Mouse (Mus musculus) heart, postnatal 0 days (tissue): ENCODE data around the gene 1110002E22Rik. TPM values are rescaled to one million over a fixed set of nuclear protein-coding genes. Genes with fewer than 3 reads are reported as not detected.

Experiments used
- ATAC-seq: fragments of 200-750 bp; cut with Nextera tagmentation; 2 replicates; pipeline ENCODE4 v1.8.0; 2017; ENCODE audit warnings: low read depth, moderate number of reproducible peaks, moderate library complexity; ENCODE audit not compliant: insufficient read depth
- DNase-seq: peaks from one replicate; pipeline ENCODE4 v3.0.0-alpha.2; 2016; ENCODE audit warnings: low spot score
- H3K27ac ChIP-seq: fragments of 300-500 bp; sonication (generic); 2 replicates; pipeline ENCODE4 v1.5.1; 2014; ENCODE audit warnings: low read depth, mild to moderate bottlenecking
- H3K27me3 ChIP-seq: fragments of 300-500 bp; sonication (generic); 2 replicates; pipeline ENCODE4 v1.6.1; 2014; ENCODE audit warnings: low read length, mixed read lengths; ENCODE audit not compliant: control insufficient read depth, insufficient read depth
- H3K36me3 ChIP-seq: fragments of 300-500 bp; sonication (generic); replicated peaks from 2 replicates; pipeline ENCODE4 v1.6.1; 2014; ENCODE audit warnings: low read length, mixed read lengths; ENCODE audit not compliant: control insufficient read depth, insufficient read depth
- H3K4me1 ChIP-seq: fragments of 300-500 bp; sonication (generic); 2 replicates; pipeline ENCODE4 v1.6.1; 2014; ENCODE audit warnings: antibody characterized with exemption; ENCODE audit not compliant: control insufficient read depth, insufficient read depth
- H3K4me2 ChIP-seq: fragments of 300-500 bp; sonication (generic); 2 replicates; pipeline ENCODE4 v1.6.1; 2014; ENCODE audit warnings: low read depth, mild to moderate bottlenecking, low read length, moderate library complexity
- H3K4me3 ChIP-seq: fragments of 300-500 bp; sonication (generic); 2 replicates; pipeline ENCODE4 v1.5.1; 2014; ENCODE audit warnings: low read depth, low read length
- H3K9ac ChIP-seq: fragments of 300-500 bp; sonication (generic); replicated peaks from 2 replicates; pipeline ENCODE4 v1.6.1; 2014; ENCODE audit warnings: low read depth, low read length, mixed read lengths
- H3K9me3 ChIP-seq: fragments of 300-500 bp; sonication (generic); replicated peaks from 2 replicates; pipeline ENCODE4 v1.6.1; 2016; ENCODE audit warnings: low read length; ENCODE audit not compliant: control insufficient read depth
- CTCF ChIP-seq: IDR thresholded peaks from 2 replicates; pipeline ENCODE4 v1.5.1; 2016; ENCODE audit warnings: antibody characterized with exemption, control low read depth, low read depth
- EP300 ChIP-seq: IDR thresholded peaks from 2 replicates; pipeline ENCODE4 v1.6.1; 2016; ENCODE audit warnings: antibody characterized with exemption, low read depth
- WGBS: fragments of 180-500 bp; shearing (Covaris S2); extraction: QIAGEN DNeasy Blood & Tissue Kit; methylation state at CpG from one replicate; pipeline ENCODE4 v1.1.7; 2014; 5-methylcytosine and 5-hydroxymethylcytosine counted together
- polyA plus RNA-seq: library from polyadenylated mRNA; unstranded; fragments of >200 nt; fragmentation: Nextera tagmentation; extraction: Ambion mirVana; gene quantifications from 2 replicates; pipeline ENCODE4 v1.2.1, GENCODE M21; 2015
- total RNA-seq: library from RNA; depleted of rRNA; stranded (reverse); fragments of >200 nt; gene quantifications from 2 replicates; pipeline ENCODE4 v1.2.3, GENCODE M21; 2014; ENCODE audit warnings: low replicate concordance

The 1110002E22Rik gene
- total and polyA plus RNA-seq, 2 experiments from 2014 or later = 13.3 to 32.5 TPM

DNA sequence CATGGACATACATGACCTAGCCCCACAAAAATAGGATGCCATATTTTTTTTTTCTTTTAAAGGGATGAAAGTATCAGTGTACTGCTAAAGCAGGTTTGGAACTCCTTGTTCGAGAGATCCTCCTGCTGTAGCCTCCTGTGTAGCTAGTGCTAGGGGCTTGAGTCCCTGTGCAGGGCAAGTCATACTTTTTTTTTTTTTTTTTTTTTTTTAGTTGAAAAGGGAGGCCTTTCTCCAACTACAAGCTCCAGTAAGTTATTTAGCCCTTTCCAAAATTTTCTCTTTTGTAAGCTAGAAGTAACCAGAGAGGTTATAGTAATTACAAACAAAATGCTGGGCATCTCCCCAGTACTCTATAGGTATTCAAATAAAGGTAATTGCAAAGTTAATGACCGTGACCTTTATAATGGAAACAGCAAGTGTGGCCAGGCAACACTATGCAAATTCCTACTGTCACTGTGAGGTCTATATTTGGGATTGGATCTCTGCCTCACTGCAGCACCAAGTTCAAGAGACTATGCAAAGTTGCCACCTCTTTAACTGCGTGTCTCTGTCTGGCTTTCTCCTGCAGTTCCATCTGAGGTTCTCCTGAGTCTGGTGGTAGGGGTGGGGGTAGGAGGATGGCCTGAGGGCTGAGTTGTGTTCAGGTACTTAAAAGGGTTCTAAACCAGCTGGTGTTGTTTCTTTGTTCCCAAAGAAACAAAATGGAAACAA, 23.1 kb upstream of the 1110002E22Rik start:
- no peaks in the 10 kb centered on the region for H3K36me3 ChIP-seq
- H3K27me3 ChIP-seq = no peaks in the 10 kb centered on the region
- WGBS = 55% methylated on average over 3 of the region's 3 CpGs
- no peak overlapping the region for H3K4me2 ChIP-seq
- 0 out of 2 replicates have a peak, but pooled peaks cover 4% of the 10 kb centered on the region for H3K4me1 ChIP-seq
- no peak overlapping the region for H3K4me3 ChIP-seq
- peak; percentile 81 for ATAC-seq
- H3K9ac ChIP-seq = no peak overlapping the region
- no peaks in the 10 kb centered on the region for H3K9me3 ChIP-seq
- no peak for TF ChIP-seq CTCF
- no peak for TF ChIP-seq EP300
- DNase-seq = peak; percentile 75
- H3K27ac ChIP-seq = peak overlapping the region; percentile 75

DNA sequence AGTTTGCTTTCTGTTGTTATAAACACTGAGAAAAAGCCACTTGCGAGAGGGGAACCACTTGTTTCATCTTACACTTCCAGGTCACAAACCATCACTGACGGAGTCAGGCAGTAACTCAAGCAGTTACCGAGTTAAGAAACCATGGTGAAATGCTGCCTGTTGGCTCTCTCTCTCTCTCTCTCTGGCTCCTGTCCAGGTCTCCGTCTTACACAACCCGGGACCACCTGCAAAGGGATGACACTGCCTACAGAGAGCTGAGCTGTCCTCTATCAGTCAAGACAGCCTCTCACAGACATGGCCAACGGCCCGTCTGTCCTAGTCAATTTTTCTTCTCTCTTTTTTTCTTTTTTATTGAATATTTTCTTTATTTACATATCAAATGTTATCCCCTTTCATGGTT, 21.5 kb upstream of the 1110002E22Rik start:
- H3K4me1 ChIP-seq = peaks cover 8% of the 10 kb centered on the region; the same call in 1 of the 2 replicates
- WGBS = 69% methylated on average over 7 of the region's 7 CpGs
- ATAC-seq (no peak), DNase-seq (no peak)
- no peaks in the 10 kb centered on the region for H3K27me3 ChIP-seq
- H3K9me3 ChIP-seq = no peaks in the 10 kb centered on the region
- TF ChIP-seq CTCF (no peak), EP300 (no peak)
- no peak overlapping the region for H3K4me2 ChIP-seq
- H3K27ac ChIP-seq = no peak overlapping the region
- no peak overlapping the region for H3K4me3 ChIP-seq
- H3K9ac ChIP-seq = no peak overlapping the region
- no peaks in the 10 kb centered on the region for H3K36me3 ChIP-seq

DNA sequence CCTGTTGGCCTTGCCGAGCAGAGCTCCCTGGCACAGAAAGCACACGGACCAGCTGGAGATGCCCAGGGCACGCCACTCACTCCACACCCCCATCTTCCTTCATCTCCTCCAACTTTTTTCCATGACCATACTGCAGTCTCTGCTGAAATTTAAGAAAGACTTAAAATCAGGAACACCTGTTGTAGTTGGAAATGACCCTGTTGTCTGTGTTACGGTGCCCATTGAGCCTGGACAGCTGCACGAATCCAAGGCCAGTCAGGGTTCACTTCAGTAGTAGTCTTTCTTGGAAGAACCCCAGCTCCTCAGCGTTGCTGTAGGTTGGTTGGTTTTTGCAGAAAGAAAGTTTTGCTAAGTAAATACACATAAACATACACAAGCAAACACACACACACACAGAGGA, 15.3 kb upstream of the 1110002E22Rik start:
- H3K4me3 ChIP-seq = no peak overlapping the region
- no peak overlapping the region for H3K4me2 ChIP-seq
- H3K36me3 ChIP-seq = no peaks in the 10 kb centered on the region
- DNase-seq (no peak), ATAC-seq (no peak)
- H3K27me3 ChIP-seq = no peaks in the 10 kb centered on the region
- 83% methylated on average over 6 of the region's 6 CpGs for WGBS
- no peak for TF ChIP-seq EP300
- H3K9me3 ChIP-seq = no peaks in the 10 kb centered on the region
- no peak overlapping the region for H3K27ac ChIP-seq
- no peak overlapping the region for H3K9ac ChIP-seq
- H3K4me1 ChIP-seq = peaks cover 8% of the 10 kb centered on the region; the same call in 1 of the 2 replicates

DNA sequence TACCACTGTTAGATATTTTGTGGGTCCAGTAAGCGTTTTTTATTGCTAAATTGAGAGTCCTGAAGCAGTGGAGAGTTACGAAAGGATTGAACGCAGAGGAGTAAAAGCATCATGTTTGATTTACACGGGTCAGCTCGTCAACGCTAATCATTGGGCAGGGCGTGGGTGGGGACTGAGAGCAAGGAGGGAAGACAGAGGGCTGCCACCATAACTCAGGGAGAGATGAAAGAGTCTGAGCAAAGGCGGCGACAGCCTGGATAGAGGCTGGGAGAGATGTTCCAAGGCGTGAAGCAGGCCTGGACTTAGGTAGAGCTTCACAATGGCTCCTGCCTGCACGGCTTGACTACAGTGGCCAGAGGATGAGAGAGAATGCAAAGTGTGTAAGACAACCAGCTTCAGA, 14.1 kb upstream of the 1110002E22Rik start:
- DNase-seq (no peak), ATAC-seq (no peak)
- no peaks in the 10 kb centered on the region for H3K9me3 ChIP-seq
- no peak overlapping the region for H3K9ac ChIP-seq
- H3K4me2 ChIP-seq = no peak overlapping the region
- no peaks in the 10 kb centered on the region for H3K27me3 ChIP-seq
- H3K4me1 ChIP-seq = peaks cover 14% of the 10 kb centered on the region
- H3K27ac ChIP-seq = no peak overlapping the region
- TF ChIP-seq CTCF = no peak
- no peak for TF ChIP-seq EP300
- H3K36me3 ChIP-seq = no peaks in the 10 kb centered on the region
- 58% methylated on average over 11 of the region's 11 CpGs for WGBS
- no peak overlapping the region for H3K4me3 ChIP-seq

DNA sequence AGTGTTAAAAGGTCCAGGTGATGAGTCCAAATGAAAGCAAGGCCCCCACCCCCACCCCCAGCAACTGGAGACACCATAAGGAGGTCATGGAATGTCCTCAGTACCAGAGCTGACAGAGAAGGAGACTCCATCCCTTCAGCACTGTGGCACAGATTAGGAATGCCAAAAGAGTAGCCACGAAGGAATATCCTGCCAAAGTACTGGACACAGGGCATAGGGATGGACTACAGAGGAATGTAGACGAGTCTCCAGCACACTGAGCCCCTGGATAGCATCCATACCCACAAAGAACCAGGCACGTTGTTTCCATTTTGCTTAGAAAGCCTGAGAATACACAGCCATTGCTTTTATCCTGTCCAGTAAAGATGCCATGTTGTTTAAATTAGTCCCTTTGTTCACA, 13.4 kb upstream of the 1110002E22Rik start:
- Histone ChIP-seq H3K27ac (no peak overlapping the region), H3K9me3 (no peaks in the 10 kb centered on the region), H3K36me3 (no peaks in the 10 kb centered on the region), H3K4me2 (no peak overlapping the region), H3K27me3 (no peaks in the 10 kb centered on the region), H3K9ac (no peak overlapping the region), H3K4me3 (no peak overlapping the region), H3K4me1 (peaks cover 14% of the 10 kb centered on the region)
- no peak for DNase-seq
- no peak for ATAC-seq
- WGBS = 72% methylated on average over 3 of the region's 3 CpGs
- no peak for TF ChIP-seq CTCF
- no peak for TF ChIP-seq EP300

DNA sequence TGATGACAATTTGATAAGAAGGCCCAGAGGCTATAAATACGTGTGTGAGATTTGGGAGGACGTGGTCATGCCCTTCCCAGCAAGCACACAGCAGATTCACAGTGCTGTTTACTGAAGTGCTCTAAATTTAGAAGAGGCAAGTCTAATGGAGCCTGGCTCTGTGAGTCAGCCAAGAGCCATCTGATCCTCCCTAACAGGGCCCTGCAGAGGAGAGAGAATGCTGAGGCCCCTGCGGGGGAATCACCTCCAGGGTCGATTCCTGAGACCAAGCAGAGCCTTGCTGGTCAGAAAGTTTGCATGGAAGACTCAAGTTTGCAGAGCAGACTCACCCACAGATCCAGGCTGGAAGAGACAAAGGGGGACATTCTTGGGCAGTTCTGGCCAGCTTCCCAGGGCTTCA, 10.9 kb upstream of the 1110002E22Rik start:
- Histone ChIP-seq H3K9ac (peak overlapping the region; percentile 46; the same call in 1 of the 2 replicates), H3K4me2 (peak overlapping the region; percentile 39), H3K27me3 (no peaks in the 10 kb centered on the region), H3K27ac (peak overlapping the region; percentile 98), H3K4me3 (no peak overlapping the region), H3K36me3 (no peaks in the 10 kb centered on the region), H3K4me1 (peaks cover 19% of the 10 kb centered on the region), H3K9me3 (no peaks in the 10 kb centered on the region)
- WGBS = 8% methylated on average over 4 of the region's 4 CpGs
- TF ChIP-seq CTCF (no peak), EP300 (peak; percentile 56)
- DNase-seq = peak; percentile 86
- ATAC-seq = peak; percentile 97
